Mouse (Mus musculus) gastrocnemius, adult 8-10 months (tissue): ENCODE data around the gene Pdgfc. TPM values are rescaled to one million over a fixed set of nuclear protein-coding genes. Genes with fewer than 3 reads are reported as not detected.
"Not testable (repeated sequence)": the region's sequence is repeated elsewhere in the genome, so short reads cannot be mapped to it uniquely, and the experiment has no call there.

Experiments
- DNase-seq, 2 experiments: peaks; one replicate each; pipeline ENCODE4 v3.0.0; 2022; ENCODE audit warnings: low spot score in 2 of 2
- total RNA-seq, 4 experiments: library from RNA; stranded (reverse); gene quantifications; 2 replicates each; pipeline ENCODE4 v1.2.4; 2022

Pdgfc gene
- total RNA-seq, 4 experiments from 2014 or later = 1.1 to 2.1 (median 2.0) TPM

- DNase-seq = no peak
Observed at GRCm38 (mm10) chr3:81045344-81046050, 9.3 kb downstream of the Pdgfc start.

- no peak for DNase-seq
Observed at GRCm38 (mm10) chr3:81046652-81047607, 10.7 kb downstream of the Pdgfc start.

- no peak for DNase-seq
Observed at GRCm38 (mm10) chr3:81051522-81051921, 15.3 kb downstream of the Pdgfc start.

GRCm38 (mm10) chr3:81052422-81052821 is 16.2 kb downstream of the Pdgfc start:
- DNase-seq = no peak

GRCm38 (mm10) chr3:81054074-81054473 is 17.9 kb downstream of the Pdgfc start:
- no peak for DNase-seq

GRCm38 (mm10) chr3:81057719-81058118 is 21.5 kb downstream of the Pdgfc start:
- DNase-seq = no peak

GRCm38 (mm10) chr3:81058527-81059031 is 22.4 kb downstream of the Pdgfc start:
- DNase-seq = no peak

GRCm38 (mm10) chr3:81068550-81068949 is 32.3 kb downstream of the Pdgfc start:
- no peak for DNase-seq

GRCm38 (mm10) chr3:81101136-81101535 is 64.9 kb downstream of the Pdgfc start:
- no peak for DNase-seq

- no peak for DNase-seq
Observed at GRCm38 (mm10) chr3:81102158-81102876, 66.1 kb downstream of the Pdgfc start.

- DNase-seq = no peak
Observed at GRCm38 (mm10) chr3:81102877-81103420, 66.7 kb downstream of the Pdgfc start.

- DNase-seq = no peak
Observed at GRCm38 (mm10) chr3:81107515-81107914, 71.3 kb downstream of the Pdgfc start.

- DNase-seq = no peak
Observed at GRCm38 (mm10) chr3:81110968-81111367, 74.8 kb downstream of the Pdgfc start.

GRCm38 (mm10) chr3:81112892-81113291 is 76.7 kb downstream of the Pdgfc start:
- DNase-seq = no peak

- DNase-seq = no peak
Observed at GRCm38 (mm10) chr3:81120664-81121063, 84.4 kb downstream of the Pdgfc start.

- DNase-seq = no peak
Observed at GRCm38 (mm10) chr3:81121731-81122130, 85.5 kb downstream of the Pdgfc start.

GRCm38 (mm10) chr3:81123461-81123860 is 87.2 kb downstream of the Pdgfc start:
- DNase-seq = no peak

GRCm38 (mm10) chr3:81127013-81127412 is 90.8 kb downstream of the Pdgfc start:
- no peak for DNase-seq

GRCm38 (mm10) chr3:81136985-81137384 is 100.8 kb downstream of the Pdgfc start:
- DNase-seq = no peak

GRCm38 (mm10) chr3:81138030-81138429 is 101.8 kb downstream of the Pdgfc start:
- not testable (repeated sequence) for DNase-seq

GRCm38 (mm10) chr3:81143730-81144129 is 107.5 kb downstream of the Pdgfc start:
- no peak for DNase-seq
